Mouse (Mus musculus) kidney, embryonic 15.5 days (tissue): ENCODE measurements around the gene Cd47. TPM values are rescaled to one million over a fixed set of nuclear protein-coding genes. Genes with fewer than 3 reads are reported as not detected.
"Not testable (repeated sequence)": the region's sequence is repeated elsewhere in the genome, so short reads cannot be mapped to it uniquely, and the experiment has no call there.

Experiments
- ATAC-seq: fragments of 200-750 bp; cut with Nextera tagmentation; replicated peaks from 2 replicates; pipeline ENCODE4 v1.8.0; 2017; ENCODE audit warnings: moderate TSS enrichment; ENCODE audit not compliant: low FRiP score
- H3K27ac ChIP-seq: fragments of 300-500 bp; sonication (generic); 2 replicates; pipeline ENCODE4 v1.5.1; 2015; ENCODE audit warnings: mild to moderate bottlenecking, inconsistent platforms
- H3K27me3 ChIP-seq: fragments of 300-500 bp; sonication (generic); 2 replicates; pipeline ENCODE4 v1.6.1; 2015; ENCODE audit warnings: inconsistent platforms
- H3K36me3 ChIP-seq: fragments of 300-500 bp; sonication (generic); 2 replicates; pipeline ENCODE4 v1.6.1; 2015; ENCODE audit warnings: inconsistent platforms
- H3K4me1 ChIP-seq: fragments of 300-500 bp; sonication (generic); 2 replicates; pipeline ENCODE4 v1.6.1; 2015; ENCODE audit warnings: inconsistent platforms
- H3K4me2 ChIP-seq: fragments of 300-500 bp; sonication (generic); 2 replicates; pipeline ENCODE4 v1.6.1; 2015; ENCODE audit warnings: moderate library complexity, mild to moderate bottlenecking, inconsistent platforms
- H3K4me3 ChIP-seq: fragments of 300-500 bp; sonication (generic); replicated peaks from 2 replicates; pipeline ENCODE4 v1.5.1; 2015; ENCODE audit warnings: mild to moderate bottlenecking, inconsistent platforms
- H3K9ac ChIP-seq: fragments of 300-500 bp; sonication (generic); 2 replicates; pipeline ENCODE4 v1.6.1; 2015; ENCODE audit warnings: mild to moderate bottlenecking, inconsistent platforms
- H3K9me3 ChIP-seq: fragments of 300-500 bp; sonication (generic); replicated peaks from 2 replicates; pipeline ENCODE4 v1.6.1; 2016; ENCODE audit warnings: inconsistent platforms
- WGBS: fragments of 180-500 bp; shearing (Covaris S2); methylation state at CpG from one replicate; pipeline ENCODE4 v1.1.7; 2015; ENCODE audit warnings: mixed read lengths; 5-methylcytosine and 5-hydroxymethylcytosine counted together
- polyA plus RNA-seq: library from polyadenylated mRNA; unstranded; fragments of >200 nt; fragmentation: Nextera tagmentation; extraction: Ambion mirVana; gene quantifications from 2 replicates; pipeline ENCODE4 v1.2.1, GENCODE M21; 2015

Gene Cd47
- polyA plus RNA-seq, 1 experiment from 2014 or later, result 78.3 TPM

DNA sequence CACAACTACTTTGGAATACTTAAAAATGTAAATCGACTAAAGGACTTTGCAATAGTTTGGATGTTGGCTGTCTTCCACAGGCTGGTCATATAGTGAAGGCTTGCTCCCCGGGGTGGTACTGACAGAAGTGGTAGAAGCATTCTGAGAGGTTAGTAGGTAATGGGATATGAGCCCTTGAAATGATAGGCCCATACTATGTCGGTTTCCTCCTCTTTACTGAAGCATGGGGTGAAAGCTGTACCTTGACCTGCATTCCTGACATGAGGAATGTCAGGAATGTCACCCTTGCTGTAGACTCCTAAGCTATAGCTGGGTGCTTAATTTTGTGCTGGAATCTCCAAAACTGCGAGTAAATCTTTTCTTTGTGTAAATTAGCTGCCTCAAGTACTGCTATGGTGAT, 14.1 kb downstream of the Cd47 start:
- H3K4me1 ChIP-seq, result no peaks in the 10 kb centered on the region
- H3K4me2 ChIP-seq, result no peak overlapping the region
- peak; percentile 86 for ATAC-seq
- H3K27me3 ChIP-seq, result no peaks in the 10 kb centered on the region
- no peak overlapping the region for H3K4me3 ChIP-seq
- no peaks in the 10 kb centered on the region for H3K9me3 ChIP-seq
- WGBS, result 59% methylated on average over 4 of the region's 4 CpGs
- no peak overlapping the region for H3K9ac ChIP-seq
- no peaks in the 10 kb centered on the region for H3K36me3 ChIP-seq
- H3K27ac ChIP-seq, result no peak overlapping the region

DNA sequence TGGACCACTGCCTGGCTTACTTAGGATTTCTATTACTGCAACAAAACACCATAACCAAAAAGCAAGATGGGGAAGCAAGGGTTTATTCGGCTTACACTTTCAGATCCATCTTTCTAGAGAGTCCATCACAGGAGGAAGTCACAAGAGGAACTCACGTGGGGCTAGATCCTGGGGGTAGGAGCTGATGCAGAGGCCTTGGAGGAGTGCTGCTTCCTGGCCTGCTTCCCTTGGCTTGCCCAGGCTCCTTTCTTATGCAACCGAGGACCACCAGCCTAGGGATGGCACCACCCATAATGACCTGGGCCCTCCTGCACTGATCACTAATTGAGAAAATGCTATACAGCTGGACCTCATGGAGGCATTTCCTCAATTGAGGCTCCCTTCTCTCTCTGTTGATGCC, 16.6 kb downstream of the Cd47 start:
- Histone ChIP-seq H3K4me3 (no peak overlapping the region), H3K27ac (no peak overlapping the region), H3K36me3 (no peaks in the 10 kb centered on the region), H3K27me3 (no peaks in the 10 kb centered on the region), H3K9ac (no peak overlapping the region), H3K9me3 (no peaks in the 10 kb centered on the region), H3K4me2 (no peak overlapping the region), H3K4me1 (no peaks in the 10 kb centered on the region)
- no peak for ATAC-seq
- WGBS, result 93% methylated on average over 3 of the region's 3 CpGs

DNA sequence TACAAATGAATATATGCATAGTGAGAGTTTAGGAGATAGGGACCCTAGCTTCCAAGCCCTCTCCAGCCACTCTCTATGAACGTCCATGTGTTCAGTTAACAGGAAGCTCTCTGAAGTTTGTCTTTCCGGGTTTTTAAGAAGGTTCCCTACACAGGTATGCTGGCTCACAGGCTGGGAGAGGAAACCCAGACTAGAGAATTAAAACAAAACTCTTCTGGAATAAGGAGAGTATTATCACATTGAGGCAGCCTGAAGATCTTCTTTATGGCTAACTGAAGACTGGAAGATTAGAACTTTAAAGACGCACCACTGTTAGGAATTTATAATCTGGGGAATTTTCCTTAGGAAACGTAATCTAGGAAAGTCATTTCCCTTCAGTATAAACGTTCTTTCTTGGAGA, 17.8 kb downstream of the Cd47 start:
- Histone ChIP-seq H3K27ac (no peak overlapping the region), H3K4me2 (no peak overlapping the region), H3K36me3 (no peaks in the 10 kb centered on the region), H3K4me3 (no peak overlapping the region), H3K9ac (no peak overlapping the region), H3K9me3 (no peaks in the 10 kb centered on the region), H3K27me3 (no peaks in the 10 kb centered on the region), H3K4me1 (no peaks in the 10 kb centered on the region)
- no peak for ATAC-seq
- 78% methylated on average over 5 of the region's 5 CpGs for WGBS

DNA sequence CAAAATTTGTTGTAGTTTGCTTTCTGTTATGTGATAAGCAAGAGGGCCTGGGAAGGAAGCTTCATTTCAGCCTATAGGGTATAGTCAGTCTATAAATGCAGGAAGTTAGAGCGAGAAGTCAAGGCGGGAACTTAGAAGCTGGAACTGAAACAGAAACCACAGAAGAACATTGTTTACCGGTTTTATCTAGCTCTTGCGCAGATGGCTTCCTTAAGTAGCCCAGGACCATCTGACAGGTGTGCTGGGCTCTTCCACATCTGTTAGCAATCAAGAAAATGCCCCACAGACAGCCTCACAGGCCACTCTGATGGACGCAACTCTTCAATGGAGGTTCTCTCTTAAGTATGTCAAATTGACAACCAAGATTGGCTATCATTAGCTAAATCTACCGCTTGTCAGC, 18.3 kb downstream of the Cd47 start:
- WGBS, result 88% methylated on average over 6 of the region's 6 CpGs
- no peaks in the 10 kb centered on the region for H3K36me3 ChIP-seq
- H3K27me3 ChIP-seq, result no peaks in the 10 kb centered on the region
- H3K27ac ChIP-seq, result no peak overlapping the region
- no peak overlapping the region for H3K4me3 ChIP-seq
- H3K9me3 ChIP-seq, result no peaks in the 10 kb centered on the region
- H3K9ac ChIP-seq, result no peak overlapping the region
- no peaks in the 10 kb centered on the region for H3K4me1 ChIP-seq
- H3K4me2 ChIP-seq, result no peak overlapping the region
- ATAC-seq, result no peak

DNA sequence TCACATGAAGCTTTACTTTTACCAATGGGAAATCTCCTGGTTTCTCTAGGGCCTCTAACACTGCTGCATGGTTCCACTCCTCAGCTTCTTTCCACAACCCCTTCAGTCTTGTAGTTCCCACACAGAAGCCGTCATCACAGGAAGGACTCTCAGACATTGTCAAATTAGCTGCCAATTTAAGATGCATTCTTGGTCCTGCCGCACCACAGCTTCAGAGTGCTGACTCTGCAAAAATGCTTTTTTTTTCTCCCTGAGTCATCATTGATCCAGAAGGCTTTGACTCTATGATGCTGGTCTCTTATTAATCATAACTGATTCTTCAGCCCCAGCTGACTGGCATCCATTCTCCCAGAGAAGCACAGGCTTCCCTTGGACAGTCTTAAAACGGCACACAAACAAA, 19.2 kb downstream of the Cd47 start:
- no peak overlapping the region for H3K4me2 ChIP-seq
- no peak overlapping the region for H3K27ac ChIP-seq
- H3K27me3 ChIP-seq, result no peaks in the 10 kb centered on the region
- no peaks in the 10 kb centered on the region for H3K4me1 ChIP-seq
- no peak overlapping the region for H3K9ac ChIP-seq
- no peak for ATAC-seq
- H3K4me3 ChIP-seq, result no peak overlapping the region
- WGBS, result 84% methylated on average over 3 of the region's 3 CpGs
- H3K36me3 ChIP-seq, result no peaks in the 10 kb centered on the region
- H3K9me3 ChIP-seq, result no peaks in the 10 kb centered on the region

DNA sequence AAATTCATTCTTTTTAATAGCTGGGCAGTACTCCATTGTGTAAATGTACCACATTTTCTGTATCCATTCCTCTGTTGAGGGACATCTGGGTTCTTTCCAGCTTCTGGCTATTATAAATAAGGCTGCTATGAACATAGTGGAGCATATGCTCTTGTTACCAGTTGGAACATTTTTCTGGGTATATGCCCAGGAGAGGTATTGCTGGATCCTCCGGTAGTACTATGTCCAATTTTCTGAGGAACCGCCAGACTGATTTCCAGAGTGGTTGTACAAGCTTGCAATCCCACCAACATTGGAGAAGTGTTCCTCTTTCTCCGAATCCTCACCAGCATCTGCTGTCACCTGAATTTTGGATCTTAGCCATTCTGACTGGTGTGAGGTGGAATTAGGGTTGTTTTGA, 30.6 kb downstream of the Cd47 start:
- not testable (repeated sequence) for H3K4me3 ChIP-seq, ATAC-seq, H3K4me2 ChIP-seq, H3K4me1 ChIP-seq, H3K9me3 ChIP-seq, H3K27ac ChIP-seq, H3K36me3 ChIP-seq, H3K9ac ChIP-seq, H3K27me3 ChIP-seq
- 98% methylated on average over 3 of the region's 3 CpGs for WGBS

DNA sequence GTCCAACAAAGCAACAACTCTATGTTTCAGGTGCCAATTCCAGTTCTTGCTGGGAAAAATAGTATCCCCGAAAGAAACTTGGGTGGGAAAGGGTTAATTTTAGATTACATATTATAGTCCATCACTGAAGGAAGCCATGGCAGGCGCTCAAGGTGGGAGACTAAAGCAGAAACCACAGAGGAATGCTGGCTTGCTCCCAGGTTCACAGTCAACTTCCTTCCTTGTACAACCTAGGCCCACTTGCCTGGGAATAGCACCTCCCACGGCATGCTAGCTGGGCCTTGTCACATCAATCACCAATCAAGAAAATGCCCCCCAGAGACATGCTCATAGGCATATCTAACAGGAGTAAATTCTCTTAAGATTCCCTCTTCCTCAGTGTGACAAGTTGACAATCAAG, 32.0 kb downstream of the Cd47 start:
- Histone ChIP-seq H3K4me3 (no peak overlapping the region), H3K9ac (no peak overlapping the region), H3K4me1 (no peaks in the 10 kb centered on the region), H3K4me2 (no peak overlapping the region), H3K27me3 (no peaks in the 10 kb centered on the region), H3K9me3 (no peaks in the 10 kb centered on the region), H3K27ac (no peak overlapping the region), H3K36me3 (no peaks in the 10 kb centered on the region)
- no peak for ATAC-seq
- WGBS, result 66% methylated on average over 3 of the region's 3 CpGs

DNA sequence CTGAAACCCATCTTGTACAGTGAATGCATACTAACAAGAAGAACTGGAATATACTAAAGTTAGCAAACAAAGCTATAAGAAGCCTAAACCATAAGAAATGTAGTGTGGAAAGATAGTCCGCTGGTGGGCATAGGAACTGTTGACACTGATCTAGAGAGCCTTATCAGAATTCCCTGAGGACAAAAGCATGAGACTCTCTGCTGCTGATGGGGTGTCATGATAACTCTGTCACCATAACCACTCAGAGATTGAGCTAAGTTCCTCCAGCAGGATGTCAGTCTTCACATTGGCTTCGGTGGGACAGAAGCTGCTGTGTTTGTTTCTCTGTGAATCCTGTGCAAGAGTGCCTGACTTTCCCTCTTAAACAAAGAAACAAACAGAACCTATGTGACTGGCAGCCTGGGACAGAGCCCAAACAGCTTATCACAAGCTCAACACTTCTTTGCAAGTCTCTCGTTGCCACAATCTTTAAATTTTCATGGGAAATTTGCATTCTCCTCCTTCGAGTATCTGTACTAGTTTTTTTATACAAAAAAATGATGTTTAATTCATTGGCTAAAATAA, 33.9 kb downstream of the Cd47 start:
- 73% methylated on average over 4 of the region's 4 CpGs for WGBS
- H3K4me2 ChIP-seq, result no peak overlapping the region
- ATAC-seq, result no peak
- no peaks in the 10 kb centered on the region for H3K4me1 ChIP-seq
- H3K27me3 ChIP-seq, result no peaks in the 10 kb centered on the region
- H3K9me3 ChIP-seq, result no peaks in the 10 kb centered on the region
- H3K27ac ChIP-seq, result no peak overlapping the region
- no peak overlapping the region for H3K4me3 ChIP-seq
- no peak overlapping the region for H3K9ac ChIP-seq
- H3K36me3 ChIP-seq, result no peaks in the 10 kb centered on the region

DNA sequence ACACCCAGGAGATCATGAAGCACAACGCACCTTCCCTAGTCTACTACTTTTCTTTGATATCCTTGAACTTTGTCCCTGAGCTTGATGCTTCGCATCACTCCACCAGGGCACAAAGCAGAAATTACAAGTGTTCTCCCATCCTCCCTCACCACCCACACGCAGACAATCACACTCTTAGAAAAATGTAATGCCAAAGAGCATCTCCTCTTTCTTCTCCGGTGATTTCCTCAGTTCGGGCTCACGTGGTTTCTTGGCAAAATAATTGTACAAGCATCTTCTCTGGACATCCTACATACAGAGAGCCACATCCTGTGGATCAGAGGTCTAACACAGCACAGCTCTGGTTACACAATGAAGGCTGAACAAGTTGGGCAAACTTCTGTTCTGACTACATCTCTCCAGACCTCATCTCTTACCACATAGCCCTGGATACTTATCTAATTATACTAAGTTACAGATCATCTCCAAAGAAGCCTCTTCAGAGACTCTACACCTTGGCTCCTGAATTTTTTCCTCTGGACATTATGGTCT, 36.4 kb downstream of the Cd47 start:
- WGBS, result 86% methylated on average over 6 of the region's 6 CpGs
- ATAC-seq, result no peak
- Histone ChIP-seq H3K36me3 (no peaks in the 10 kb centered on the region), H3K27ac (no peak overlapping the region), H3K4me2 (no peak overlapping the region), H3K4me3 (no peak overlapping the region), H3K9ac (no peak overlapping the region), H3K27me3 (no peaks in the 10 kb centered on the region), H3K4me1 (peaks cover 12% of the 10 kb centered on the region), H3K9me3 (no peaks in the 10 kb centered on the region)

DNA sequence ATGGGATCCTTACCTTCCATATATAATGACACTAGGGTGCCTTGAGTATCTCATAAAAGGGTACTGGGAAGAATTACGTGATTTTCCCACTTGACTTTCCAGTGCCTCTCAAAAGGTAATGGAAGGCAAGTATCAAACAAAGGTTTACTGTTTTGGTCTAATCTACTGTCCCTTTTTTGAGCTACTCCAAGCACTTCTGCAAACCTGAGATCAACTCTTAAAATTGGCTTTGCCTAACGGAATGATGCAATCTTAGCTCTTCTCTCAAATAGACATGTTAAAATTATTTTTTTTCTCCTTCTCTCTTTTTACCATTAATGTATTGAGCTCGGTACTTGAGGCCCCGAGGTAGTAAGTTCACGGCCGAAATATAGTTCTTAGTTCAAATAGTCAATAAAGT, 38.6 kb downstream of the Cd47 start:
- no peaks in the 10 kb centered on the region for H3K9me3 ChIP-seq
- ATAC-seq, result no peak
- no peak overlapping the region for H3K9ac ChIP-seq
- H3K4me2 ChIP-seq, result no peak overlapping the region
- 88% methylated on average over 6 of the region's 6 CpGs for WGBS
- peaks cover 12% of the 10 kb centered on the region for H3K4me1 ChIP-seq
- no peak overlapping the region for H3K27ac ChIP-seq
- H3K4me3 ChIP-seq, result no peak overlapping the region
- no peaks in the 10 kb centered on the region for H3K27me3 ChIP-seq
- no peaks in the 10 kb centered on the region for H3K36me3 ChIP-seq

DNA sequence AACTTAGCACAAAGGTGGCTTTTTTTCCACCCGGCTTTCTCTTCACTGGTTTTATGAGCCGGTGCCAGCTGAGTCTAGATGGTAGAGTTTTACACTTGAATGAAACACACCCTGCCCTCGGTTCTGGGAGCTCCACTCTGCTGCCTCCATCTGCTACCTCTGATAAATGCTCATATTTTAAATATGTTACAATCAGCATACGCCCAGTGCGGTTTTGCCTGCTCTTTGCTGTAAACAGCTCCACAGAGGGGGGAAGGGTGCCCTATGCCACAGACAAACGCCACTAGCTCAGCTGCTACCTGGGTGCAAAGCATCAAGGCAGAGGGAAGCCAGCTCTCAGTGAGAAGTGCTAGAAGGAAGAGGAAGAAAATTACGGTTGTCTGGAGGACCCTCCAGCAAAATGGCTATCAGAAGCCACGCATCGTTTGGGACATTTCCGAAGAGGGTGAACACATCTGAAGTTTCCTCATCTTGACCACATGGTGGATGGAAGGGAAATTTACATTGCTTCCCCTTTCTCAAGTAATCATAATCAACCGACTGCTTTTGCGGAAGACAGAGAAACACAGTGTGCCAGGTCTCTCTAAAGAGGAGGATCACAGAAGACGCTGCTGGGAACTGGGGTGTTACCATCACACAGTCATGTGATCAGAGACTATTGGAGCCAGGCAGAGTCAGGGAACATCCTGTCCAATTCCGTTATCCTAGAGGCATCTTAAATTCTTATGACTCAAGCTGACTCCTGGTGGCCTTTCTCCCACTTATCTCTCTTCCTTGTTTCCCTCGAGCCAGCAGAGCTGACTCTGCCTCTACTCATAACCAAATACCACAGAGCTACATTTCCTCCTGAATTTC, 39.6 kb downstream of the Cd47 start:
- H3K27ac ChIP-seq, result peak overlapping the region; percentile 22; the same call in 1 of the 2 replicates
- peak; percentile 90 for ATAC-seq
- peaks cover 12% of the 10 kb centered on the region for H3K4me1 ChIP-seq
- 51% methylated on average over 15 of the region's 15 CpGs for WGBS
- 0 out of 2 replicates have a peak overlapping the region, but pooled peaks have one; percentile 3 for H3K4me2 ChIP-seq
- H3K9me3 ChIP-seq, result no peaks in the 10 kb centered on the region
- H3K4me3 ChIP-seq, result no peak overlapping the region
- H3K36me3 ChIP-seq, result no peaks in the 10 kb centered on the region
- H3K9ac ChIP-seq, result no peak overlapping the region
- no peaks in the 10 kb centered on the region for H3K27me3 ChIP-seq

DNA sequence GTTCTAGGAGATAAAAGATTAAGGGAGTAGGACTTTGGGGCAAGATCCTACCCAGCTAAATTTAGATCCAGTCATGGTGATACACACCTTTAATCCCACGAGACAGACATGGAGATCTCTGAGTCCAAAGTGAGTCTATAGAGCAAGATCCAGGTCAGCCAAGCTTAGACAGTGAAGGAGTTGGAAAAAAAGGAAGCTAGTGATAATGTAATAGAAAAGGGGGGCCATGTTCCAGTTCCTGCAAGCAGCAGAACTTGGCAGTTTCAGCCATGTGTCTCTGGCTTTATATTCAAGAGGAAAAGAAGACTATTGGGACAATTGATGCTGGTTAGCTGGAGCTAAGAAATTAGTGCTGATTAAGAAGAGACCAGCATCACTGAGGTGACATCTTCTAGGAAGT, 43.4 kb downstream of the Cd47 start:
- Histone ChIP-seq H3K4me1 (peaks cover 12% of the 10 kb centered on the region), H3K9me3 (no peaks in the 10 kb centered on the region), H3K4me2 (no peak overlapping the region), H3K27me3 (no peaks in the 10 kb centered on the region), H3K27ac (no peak overlapping the region), H3K36me3 (no peaks in the 10 kb centered on the region), H3K9ac (no peak overlapping the region), H3K4me3 (no peak overlapping the region)
- ATAC-seq, result no peak
- 90% methylated on average over 1 of the region's 1 CpGs for WGBS
